Mouse (Mus musculus) heart, embryonic 14.5 days (tissue): ENCODE data around the gene Timd4. TPM values are rescaled to one million over a fixed set of nuclear protein-coding genes. Genes with fewer than 3 reads are reported as not detected.

ENCODE experiments used
- ATAC-seq: fragments of 200-750 bp; cut with Nextera tagmentation; 2 replicates; pipeline ENCODE4 v1.8.0; 2017; ENCODE audit warnings: low read depth, moderate TSS enrichment; ENCODE audit not compliant: insufficient number of reproducible peaks, insufficient read depth, low FRiP score
- H3K27ac ChIP-seq, 2 experiments: fragments of 200-500 bp in 1 of 2; fragments of 300-500 bp in 1 of 2; sonication (generic) in 1 of 2; replicated peaks in 1 of 2; 2 replicates each; pipeline ENCODE4 v1.5.1; 2012 to 2014; ENCODE audit warnings: low read depth in 2 of 2, low read length in 2 of 2, control low read depth in 1 of 2, mild to moderate bottlenecking in 1 of 2, mixed read lengths in 1 of 2; ENCODE audit not compliant: control insufficient read depth in 1 of 2, insufficient read depth in 1 of 2
- H3K27me3 ChIP-seq: fragments of 300-500 bp; sonication (generic); 2 replicates; pipeline ENCODE4 v1.6.1; 2014; ENCODE audit warnings: mild to moderate bottlenecking, low read length, control low read depth; ENCODE audit not compliant: control insufficient read depth, insufficient read depth
- H3K36me3 ChIP-seq: fragments of 300-500 bp; sonication (generic); 2 replicates; pipeline ENCODE4 v1.6.1; 2014; ENCODE audit warnings: mild to moderate bottlenecking, control low read depth, low read length, mixed read lengths; ENCODE audit not compliant: control insufficient read depth, insufficient read depth
- H3K4me1 ChIP-seq, 2 experiments: fragments of 200-500 bp in 1 of 2; fragments of 300-500 bp in 1 of 2; sonication (generic) in 1 of 2; 2 replicates each; pipeline ENCODE4 v1.6.1; 2012 to 2014; ENCODE audit warnings: low read length in 2 of 2, control low read depth in 1 of 2, mixed read lengths in 1 of 2; ENCODE audit not compliant: control insufficient read depth in 2 of 2, insufficient read depth in 2 of 2
- H3K4me2 ChIP-seq: fragments of 300-500 bp; sonication (generic); 2 replicates; pipeline ENCODE4 v1.6.1; 2014; ENCODE audit warnings: mild to moderate bottlenecking, low read length
- H3K4me3 ChIP-seq, 2 experiments: fragments of 200-500 bp in 1 of 2; fragments of 300-500 bp in 1 of 2; sonication (generic) in 1 of 2; 2 replicates each; pipeline ENCODE4 v1.5.1; 2012 to 2014; ENCODE audit warnings: low read length in 2 of 2, mild to moderate bottlenecking in 2 of 2, control low read depth in 1 of 2, low read depth in 1 of 2, moderate library complexity in 1 of 2; ENCODE audit not compliant: control insufficient read depth in 1 of 2, insufficient read depth in 1 of 2
- H3K9ac ChIP-seq: fragments of 300-500 bp; sonication (generic); 2 replicates; pipeline ENCODE4 v1.6.1; 2014; ENCODE audit warnings: mild to moderate bottlenecking, low read length
- H3K9me3 ChIP-seq: fragments of 300-500 bp; sonication (generic); 2 replicates; pipeline ENCODE4 v1.6.1; 2016; ENCODE audit warnings: low read length, control low read depth; ENCODE audit not compliant: control insufficient read depth
- WGBS: fragments of 180-500 bp; shearing (Covaris S2); extraction: QIAGEN DNeasy Blood & Tissue Kit; methylation state at CpG from one replicate; pipeline ENCODE4 v1.1.7; 2014; 5-methylcytosine and 5-hydroxymethylcytosine counted together
- polyA plus RNA-seq: library from polyadenylated mRNA; unstranded; fragments of >200 nt; fragmentation: Nextera tagmentation; extraction: Ambion mirVana; gene quantifications from 2 replicates; pipeline ENCODE4 v1.2.1, GENCODE M21; 2014

Timd4 gene
- polyA plus RNA-seq, 1 experiment from 2014 or later = 0.47 TPM

GRCm38 (mm10) chr11:46842015-46842726, 31.6 kb downstream of the Timd4 start:
- H3K27me3 ChIP-seq = no peaks in the 10 kb centered on the region
- WGBS = 40% methylated on average over 2 of the region's 2 CpGs
- no peaks in the 10 kb centered on the region for H3K36me3 ChIP-seq
- no peaks in the 10 kb centered on the region for H3K9me3 ChIP-seq
- H3K27ac ChIP-seq = no peak overlapping the region
- H3K4me1 ChIP-seq = peaks cover 2 to 4% of the 10 kb centered on the region in 2 experiments; a peak in 2 of 4 replicates
- H3K4me3 ChIP-seq = no peak overlapping the region
- no peak overlapping the region for H3K9ac ChIP-seq
- no peak overlapping the region for H3K4me2 ChIP-seq
- ATAC-seq = no peak

GRCm38 (mm10) chr11:46846661-46847060, 36.1 kb downstream of the Timd4 start:
- WGBS = 82% methylated on average over 1 of the region's 1 CpGs
- Histone ChIP-seq H3K9ac (no peak overlapping the region), H3K4me2 (no peak overlapping the region), H3K27me3 (no peaks in the 10 kb centered on the region), H3K36me3 (no peaks in the 10 kb centered on the region), H3K4me1 (peaks cover 2 to 4% of the 10 kb centered on the region in 2 experiments; a peak in 2 of 4 replicates), H3K9me3 (no peaks in the 10 kb centered on the region), H3K4me3 (no peak overlapping the region), H3K27ac (no peak overlapping the region)
- no peak for ATAC-seq

DNA sequence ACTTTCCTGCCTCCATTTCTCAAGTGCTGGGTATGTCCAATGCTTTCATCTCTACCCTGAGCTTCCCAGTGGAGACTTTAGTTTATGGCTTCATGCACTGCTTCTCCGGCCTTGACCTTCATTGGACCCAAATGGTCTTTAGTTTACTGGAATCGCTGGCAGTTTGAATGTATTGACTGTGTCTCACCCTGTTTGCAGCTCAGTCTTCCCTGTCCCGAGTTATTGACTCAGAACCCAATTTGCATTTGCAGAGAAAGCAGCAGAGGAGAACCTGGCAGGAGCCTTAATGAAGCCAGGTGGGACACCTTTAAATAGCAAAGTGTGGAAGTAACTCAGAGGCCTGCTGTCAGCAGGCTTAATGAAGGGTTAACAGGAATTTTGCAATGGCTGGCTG, 37.2 kb downstream of the Timd4 start:
- H3K4me2 ChIP-seq = no peak overlapping the region
- no peaks in the 10 kb centered on the region for H3K9me3 ChIP-seq
- no peak overlapping the region for H3K4me3 ChIP-seq
- H3K9ac ChIP-seq = no peak overlapping the region
- no peaks in the 10 kb centered on the region for H3K27me3 ChIP-seq
- ATAC-seq = no peak
- H3K36me3 ChIP-seq = no peaks in the 10 kb centered on the region
- H3K27ac ChIP-seq = no peak overlapping the region
- no peaks in the 10 kb centered on the region for H3K4me1 ChIP-seq
- WGBS = 52% methylated on average over 3 of the region's 3 CpGs

GRCm38 (mm10) chr11:46848221-46848971, 37.8 kb downstream of the Timd4 start:
- no peak for ATAC-seq
- Histone ChIP-seq H3K4me2 (no peak overlapping the region), H3K4me3 (no peak overlapping the region), H3K27me3 (no peaks in the 10 kb centered on the region), H3K27ac (no peak overlapping the region), H3K9ac (no peak overlapping the region), H3K9me3 (no peaks in the 10 kb centered on the region), H3K36me3 (no peaks in the 10 kb centered on the region), H3K4me1 (no peaks in the 10 kb centered on the region)
- WGBS = 33% methylated on average over 8 of the region's 8 CpGs

DNA sequence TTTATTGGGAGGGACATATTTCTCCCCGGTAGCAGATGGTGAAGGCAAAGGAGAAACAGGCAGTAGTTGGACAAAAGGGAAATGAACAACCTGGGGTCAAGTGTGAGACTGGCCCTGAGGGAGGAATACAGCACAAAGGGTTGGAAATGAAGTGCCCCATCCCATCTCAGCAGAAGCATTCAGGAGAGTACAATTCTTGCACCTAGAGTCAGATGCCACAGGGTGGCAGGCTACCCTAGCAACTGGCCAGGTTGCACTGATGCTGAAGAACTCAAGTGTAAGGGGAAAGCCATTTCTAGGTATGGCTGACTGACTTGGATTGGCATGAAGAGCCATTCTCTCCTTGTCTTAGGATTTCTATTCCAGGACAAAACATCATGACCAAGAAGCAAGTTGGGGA, 54.2 kb downstream of the Timd4 start:
- H3K4me3 ChIP-seq = no peak overlapping the region
- H3K9ac ChIP-seq = no peak overlapping the region
- H3K27ac ChIP-seq = no peak overlapping the region
- H3K4me1 ChIP-seq = no peaks in the 10 kb centered on the region
- H3K9me3 ChIP-seq = no peaks in the 10 kb centered on the region
- H3K36me3 ChIP-seq = no peaks in the 10 kb centered on the region
- no peak overlapping the region for H3K4me2 ChIP-seq
- WGBS = 71% methylated on average over 1 of the region's 1 CpGs
- no peaks in the 10 kb centered on the region for H3K27me3 ChIP-seq
- no peak for ATAC-seq

GRCm38 (mm10) chr11:46868594-46868993, 58.0 kb downstream of the Timd4 start:
- Histone ChIP-seq H3K27me3 (no peaks in the 10 kb centered on the region), H3K4me1 (no peaks in the 10 kb centered on the region), H3K4me2 (no peak overlapping the region), H3K36me3 (no peaks in the 10 kb centered on the region), H3K9ac (no peak overlapping the region), H3K27ac (no peak overlapping the region), H3K9me3 (no peaks in the 10 kb centered on the region), H3K4me3 (no peak overlapping the region)
- ATAC-seq = no peak
- 80% methylated on average over 7 of the region's 7 CpGs for WGBS

DNA sequence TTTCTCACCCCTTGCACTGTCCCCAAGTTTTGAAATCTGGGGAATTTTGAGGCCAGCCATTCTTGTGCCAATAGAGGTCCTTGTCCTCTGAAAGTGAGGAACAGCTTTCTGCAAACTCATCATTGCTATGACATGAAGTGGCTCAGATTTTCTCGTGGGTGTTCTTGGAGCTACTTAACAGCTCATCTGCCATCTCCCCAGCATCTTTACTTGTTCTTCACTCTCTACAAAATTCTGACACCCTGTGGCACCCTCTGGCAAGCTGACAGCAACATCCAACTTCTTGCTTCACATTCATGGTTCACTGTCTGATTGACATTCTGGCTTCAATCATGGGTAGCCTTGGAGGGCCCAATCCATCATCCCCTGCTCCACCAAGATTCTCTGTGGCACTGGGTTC, 65.2 kb downstream of the Timd4 start:
- Histone ChIP-seq H3K27ac (no peak overlapping the region), H3K9ac (no peak overlapping the region), H3K9me3 (no peaks in the 10 kb centered on the region), H3K4me1 (no peaks in the 10 kb centered on the region), H3K4me3 (no peak overlapping the region), H3K27me3 (no peaks in the 10 kb centered on the region), H3K4me2 (no peak overlapping the region), H3K36me3 (no peaks in the 10 kb centered on the region)
- 75% methylated on average over 1 of the region's 1 CpGs for WGBS
- ATAC-seq = no peak
